Mouse (Mus musculus): ENCODE data around the gene Ccp110. TPM values are rescaled to one million over a fixed set of nuclear protein-coding genes. Genes with fewer than 3 reads are reported as not detected.

Gene Ccp110
- polyA plus RNA-seq, 1 experiment = 0.40 TPM

DNA sequence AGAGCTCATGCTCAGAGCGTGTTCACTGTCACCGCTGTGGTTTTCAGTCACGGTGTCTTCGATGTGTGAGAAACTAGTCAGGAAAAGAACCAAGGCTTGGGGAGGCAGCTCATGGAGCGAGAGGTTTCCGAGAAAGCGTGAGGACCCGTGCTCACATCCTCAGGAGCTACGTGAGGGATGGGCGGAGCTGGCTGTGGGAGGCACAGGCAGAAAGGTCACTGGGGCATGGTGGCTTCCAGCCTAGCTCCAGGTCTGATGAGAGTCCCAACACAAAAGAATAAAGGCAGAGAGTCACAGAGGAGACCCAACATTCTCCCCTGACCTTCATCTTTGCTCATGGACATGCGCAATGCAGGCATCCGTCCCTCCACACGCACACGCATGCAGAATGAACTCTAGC, 52.4 kb downstream of the Ccp110 start:
- TF ChIP-seq FLI1 (IDR thresholded peaks at IDR 0.05; ENCODE audit: low read length) = no peak
- TF ChIP-seq GATA1 (IDR thresholded peaks at IDR 0.05; ENCODE audit: borderline replicate concordance, low read length) = no peak
- Histone ChIP-seq H3K27me3 (replicated peaks) (no peaks in the 10 kb centered on the region), H3K36me3 (replicated peaks; ENCODE audit: low read length) (peaks cover 98% of the 10 kb centered on the region), H3K4me3 (replicated peaks) (no peak overlapping the region), H3K4me1 (peaks cover 5% of the 10 kb centered on the region), H3K9me3 (no peaks in the 10 kb centered on the region)

DNA sequence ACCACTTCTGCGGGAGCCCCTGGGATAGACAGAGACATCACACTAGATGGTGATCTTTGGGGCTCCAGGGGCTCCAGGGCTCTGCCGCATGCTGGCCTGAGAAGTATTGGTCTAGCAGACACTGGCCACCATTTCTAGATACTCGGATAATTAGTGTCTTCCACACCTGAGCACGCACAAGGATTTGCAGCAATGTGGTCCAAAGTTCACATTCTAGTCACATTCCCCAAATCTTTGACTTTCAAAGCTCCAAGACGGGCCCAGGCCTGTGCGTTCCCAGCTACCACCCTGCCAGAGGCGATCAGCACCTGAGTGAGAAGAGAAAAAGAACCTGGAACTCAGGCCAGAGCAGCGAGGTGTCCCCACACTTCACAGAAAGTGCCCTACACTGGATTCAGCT, 53.3 kb downstream of the Ccp110 start:
- peaks cover 97% of the 10 kb centered on the region for H3K36me3 ChIP-seq (replicated peaks; ENCODE audit: low read length)
- H3K9me3 ChIP-seq = no peaks in the 10 kb centered on the region
- H3K27me3 ChIP-seq (replicated peaks) = no peaks in the 10 kb centered on the region
- peaks cover 13% of the 10 kb centered on the region for H3K4me1 ChIP-seq
- TF ChIP-seq GATA1 (IDR thresholded peaks at IDR 0.05; ENCODE audit: borderline replicate concordance, low read length) (no peak), FLI1 (IDR thresholded peaks at IDR 0.05; ENCODE audit: low read length) (no peak)
- no peak overlapping the region for H3K4me3 ChIP-seq (replicated peaks)

DNA sequence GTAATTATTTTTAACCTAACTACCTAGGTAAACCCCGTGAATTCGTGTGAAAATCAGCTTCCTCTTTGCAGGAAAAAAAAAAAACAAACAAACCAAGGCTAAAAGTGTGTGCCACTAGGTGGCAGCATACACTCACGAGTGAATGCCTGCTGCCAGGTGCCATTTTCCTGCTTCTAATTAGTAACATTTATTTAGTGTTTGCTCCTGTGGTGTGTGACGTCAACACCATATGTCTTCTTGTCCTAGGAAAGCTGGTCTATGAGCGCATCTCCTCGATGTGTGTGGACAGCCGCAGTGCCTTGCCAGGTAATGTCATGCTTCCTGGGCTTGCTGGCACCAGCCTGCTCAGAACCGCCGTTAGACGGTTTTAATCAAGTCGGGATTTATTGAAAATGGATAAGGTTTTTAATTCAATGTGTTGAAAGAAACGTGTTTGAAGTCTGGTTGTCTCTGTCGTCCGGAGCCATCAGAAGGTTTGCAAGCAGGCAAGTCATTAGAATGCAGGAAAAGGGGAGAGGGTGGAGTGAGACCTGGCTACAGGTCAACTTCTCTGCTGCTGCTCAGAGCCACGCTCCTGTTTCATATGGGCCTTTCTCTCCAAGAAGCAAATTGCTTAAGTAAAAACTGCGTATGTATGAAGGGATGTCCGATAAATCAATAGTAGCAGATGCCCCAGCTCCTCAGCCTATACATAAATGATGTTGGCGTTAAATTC, 53.9 kb downstream of the Ccp110 start:
- Histone ChIP-seq H3K36me3 (replicated peaks; ENCODE audit: low read length) (peaks cover 96% of the 10 kb centered on the region), H3K4me3 (replicated peaks) (no peak overlapping the region), H3K9me3 (no peaks in the 10 kb centered on the region), H3K4me1 (peaks cover 18% of the 10 kb centered on the region), H3K27me3 (replicated peaks) (no peaks in the 10 kb centered on the region)
- TF ChIP-seq FLI1 (IDR thresholded peaks at IDR 0.05; ENCODE audit: low read length) (no peak), GATA1 (IDR thresholded peaks at IDR 0.05; ENCODE audit: borderline replicate concordance, low read length) (no peak)

DNA sequence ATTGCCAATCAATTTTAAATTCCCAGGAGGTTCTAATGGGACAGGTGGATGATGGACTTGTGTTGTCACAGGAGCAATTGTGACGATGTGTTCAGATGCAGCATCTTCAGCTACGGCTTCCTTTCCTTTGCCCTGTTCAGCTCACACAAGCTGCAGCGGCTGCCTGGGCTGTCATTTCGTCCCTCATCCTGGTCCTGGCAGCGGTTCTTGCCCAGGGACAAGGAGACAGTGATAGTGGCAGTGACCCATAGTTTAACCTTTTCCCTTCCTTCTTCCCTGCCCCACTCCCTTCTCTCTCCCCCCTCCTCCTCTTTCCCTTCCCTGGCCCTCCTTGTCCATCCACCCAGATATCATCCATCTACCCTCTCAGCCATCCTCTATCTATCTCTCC, 54.5 kb downstream of the Ccp110 start:
- H3K36me3 ChIP-seq (replicated peaks; ENCODE audit: low read length) = peaks cover 93% of the 10 kb centered on the region
- H3K27me3 ChIP-seq (replicated peaks) = no peaks in the 10 kb centered on the region
- no peaks in the 10 kb centered on the region for H3K9me3 ChIP-seq
- H3K4me3 ChIP-seq (replicated peaks) = no peak overlapping the region
- peaks cover 18% of the 10 kb centered on the region for H3K4me1 ChIP-seq
- no peak for TF ChIP-seq FLI1 (IDR thresholded peaks at IDR 0.05; ENCODE audit: low read length)
- TF ChIP-seq GATA1 (IDR thresholded peaks at IDR 0.05; ENCODE audit: borderline replicate concordance, low read length) = no peak

DNA sequence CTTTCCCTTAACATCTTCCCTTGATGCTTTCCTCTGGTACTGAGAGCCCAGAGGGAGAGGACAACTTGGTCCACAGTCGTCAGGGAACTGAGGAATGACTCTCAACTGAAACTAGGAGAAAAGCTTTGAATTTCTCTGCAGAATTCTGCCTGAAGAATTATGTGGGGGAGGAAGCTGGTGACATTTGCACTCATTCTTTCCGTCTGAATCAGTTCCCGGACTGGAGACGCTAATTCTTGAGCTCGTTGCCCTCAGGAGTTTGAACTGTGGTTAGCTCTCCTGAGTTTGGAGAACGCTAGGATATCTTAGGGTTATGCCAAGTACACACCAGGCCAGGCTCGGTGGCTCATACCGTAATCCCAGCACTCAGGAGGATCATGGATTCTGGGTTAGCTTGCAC, 56.9 kb downstream of the Ccp110 start:
- H3K36me3 ChIP-seq (replicated peaks; ENCODE audit: low read length) = peaks cover 93% of the 10 kb centered on the region
- H3K27me3 ChIP-seq (replicated peaks) = no peaks in the 10 kb centered on the region
- peaks cover 23% of the 10 kb centered on the region for H3K4me1 ChIP-seq
- H3K9me3 ChIP-seq = no peaks in the 10 kb centered on the region
- no peak overlapping the region for H3K4me3 ChIP-seq (replicated peaks)
- no peak for TF ChIP-seq GATA1 (IDR thresholded peaks at IDR 0.05; ENCODE audit: borderline replicate concordance, low read length)
- TF ChIP-seq FLI1 (IDR thresholded peaks at IDR 0.05; ENCODE audit: low read length) = no peak

DNA sequence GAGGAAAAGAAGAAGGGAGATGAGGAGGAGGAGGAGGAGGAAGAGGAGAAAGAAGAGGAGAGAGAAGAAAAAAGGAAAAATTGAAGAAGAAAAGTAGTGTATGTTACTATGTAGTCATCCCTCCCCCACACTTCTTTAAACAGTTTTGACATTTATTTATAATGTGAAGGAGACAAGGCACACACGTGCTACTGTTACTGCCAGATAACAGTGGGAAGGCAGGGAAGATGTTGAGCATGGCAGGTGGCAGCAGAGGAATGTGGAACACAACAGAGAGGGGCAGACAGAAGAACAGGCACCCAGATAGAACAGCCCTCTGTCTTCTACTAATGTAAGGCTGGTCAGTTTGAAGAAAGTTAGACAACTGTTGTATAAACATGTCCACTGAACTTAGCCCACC, 57.3 kb downstream of the Ccp110 start:
- no peaks in the 10 kb centered on the region for H3K27me3 ChIP-seq (replicated peaks)
- H3K4me1 ChIP-seq = peaks cover 25% of the 10 kb centered on the region
- H3K36me3 ChIP-seq (replicated peaks; ENCODE audit: low read length) = peaks cover 93% of the 10 kb centered on the region
- H3K9me3 ChIP-seq = no peaks in the 10 kb centered on the region
- no peak overlapping the region for H3K4me3 ChIP-seq (replicated peaks)
- TF ChIP-seq GATA1 (IDR thresholded peaks at IDR 0.05; ENCODE audit: borderline replicate concordance, low read length) (no peak), FLI1 (IDR thresholded peaks at IDR 0.05; ENCODE audit: low read length) (no peak)

DNA sequence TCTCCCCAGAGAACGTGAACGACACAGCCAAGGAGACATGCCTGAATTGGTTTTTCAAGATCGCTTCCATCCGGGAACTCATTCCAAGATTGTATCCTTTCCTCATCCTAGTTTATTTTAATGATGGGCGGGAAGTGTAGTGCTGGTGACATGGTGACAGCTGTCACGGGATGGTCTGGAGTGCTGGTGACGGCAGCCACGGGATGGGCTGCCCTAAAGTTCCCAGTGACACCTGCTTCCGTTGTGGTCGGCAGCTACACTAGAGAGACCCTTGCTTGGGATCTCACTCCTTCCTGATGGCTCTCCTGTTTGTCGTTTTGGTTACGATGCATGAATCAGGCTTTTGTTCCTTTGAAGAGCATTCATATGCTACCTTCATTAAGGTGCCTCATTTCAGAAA, 60.7 kb downstream of the Ccp110 start:
- H3K4me3 ChIP-seq (replicated peaks) = no peak overlapping the region
- H3K27me3 ChIP-seq (replicated peaks) = no peaks in the 10 kb centered on the region
- no peaks in the 10 kb centered on the region for H3K9me3 ChIP-seq
- H3K4me1 ChIP-seq = peaks cover 42% of the 10 kb centered on the region
- peaks cover 93% of the 10 kb centered on the region for H3K36me3 ChIP-seq (replicated peaks; ENCODE audit: low read length)
- TF ChIP-seq FLI1 (IDR thresholded peaks at IDR 0.05; ENCODE audit: low read length) = no peak

DNA sequence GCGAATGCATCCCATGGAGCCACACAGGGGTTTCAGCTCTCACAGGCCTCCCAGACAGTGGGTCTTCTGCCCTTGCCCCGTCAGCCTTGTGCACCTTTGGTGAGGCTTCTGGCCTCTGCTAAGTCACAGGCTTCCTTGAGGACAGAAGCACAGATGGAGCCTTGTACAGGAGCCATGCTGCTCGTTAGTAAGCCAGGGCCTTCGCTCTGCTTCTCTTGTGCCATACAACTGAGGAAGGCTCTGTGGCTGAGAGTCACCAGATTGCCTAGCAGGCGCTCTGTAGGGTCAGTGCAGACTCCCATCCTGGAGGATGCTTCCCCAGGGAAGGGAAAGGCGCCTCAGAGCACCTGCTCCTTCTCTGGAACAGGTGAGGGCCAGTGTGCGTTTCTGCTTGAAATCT, 63.6 kb downstream of the Ccp110 start:
- H3K9me3 ChIP-seq = no peaks in the 10 kb centered on the region
- no peaks in the 10 kb centered on the region for H3K27me3 ChIP-seq (replicated peaks)
- peaks cover 96% of the 10 kb centered on the region for H3K36me3 ChIP-seq (replicated peaks; ENCODE audit: low read length)
- TF ChIP-seq FLI1 (IDR thresholded peaks at IDR 0.05; ENCODE audit: low read length) (no peak), GATA1 (IDR thresholded peaks at IDR 0.05; ENCODE audit: borderline replicate concordance, low read length) (no peak)
- H3K4me3 ChIP-seq (replicated peaks) = no peak overlapping the region
- peaks cover 43% of the 10 kb centered on the region for H3K4me1 ChIP-seq

DNA sequence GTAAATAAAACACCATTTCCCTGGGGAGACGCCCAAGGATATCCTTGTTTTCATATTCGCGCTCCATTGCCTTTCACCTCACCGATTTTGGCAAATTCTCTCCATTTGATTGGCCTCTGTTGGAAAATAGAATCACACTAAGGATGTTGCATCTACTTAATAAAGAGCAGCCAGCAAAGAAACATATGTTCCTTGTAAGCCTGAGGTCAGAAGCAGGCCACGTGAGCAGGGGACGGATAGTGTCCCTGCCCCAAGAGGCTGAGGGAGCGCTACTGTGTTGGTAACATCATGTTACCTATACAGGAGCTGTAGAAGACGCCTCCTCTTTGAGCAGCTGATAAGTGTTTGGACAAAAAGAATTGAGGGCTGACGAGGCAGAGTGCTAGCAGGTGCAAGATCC, 64.1 kb downstream of the Ccp110 start:
- Histone ChIP-seq H3K4me3 (replicated peaks) (no peak overlapping the region), H3K4me1 (peaks cover 47% of the 10 kb centered on the region), H3K36me3 (replicated peaks; ENCODE audit: low read length) (peaks cover 99% of the 10 kb centered on the region), H3K27me3 (replicated peaks) (no peaks in the 10 kb centered on the region), H3K9me3 (no peaks in the 10 kb centered on the region)
- TF ChIP-seq FLI1 (IDR thresholded peaks at IDR 0.05; ENCODE audit: low read length) = no peak
- TF ChIP-seq GATA1 (IDR thresholded peaks at IDR 0.05; ENCODE audit: borderline replicate concordance, low read length) = no peak

DNA sequence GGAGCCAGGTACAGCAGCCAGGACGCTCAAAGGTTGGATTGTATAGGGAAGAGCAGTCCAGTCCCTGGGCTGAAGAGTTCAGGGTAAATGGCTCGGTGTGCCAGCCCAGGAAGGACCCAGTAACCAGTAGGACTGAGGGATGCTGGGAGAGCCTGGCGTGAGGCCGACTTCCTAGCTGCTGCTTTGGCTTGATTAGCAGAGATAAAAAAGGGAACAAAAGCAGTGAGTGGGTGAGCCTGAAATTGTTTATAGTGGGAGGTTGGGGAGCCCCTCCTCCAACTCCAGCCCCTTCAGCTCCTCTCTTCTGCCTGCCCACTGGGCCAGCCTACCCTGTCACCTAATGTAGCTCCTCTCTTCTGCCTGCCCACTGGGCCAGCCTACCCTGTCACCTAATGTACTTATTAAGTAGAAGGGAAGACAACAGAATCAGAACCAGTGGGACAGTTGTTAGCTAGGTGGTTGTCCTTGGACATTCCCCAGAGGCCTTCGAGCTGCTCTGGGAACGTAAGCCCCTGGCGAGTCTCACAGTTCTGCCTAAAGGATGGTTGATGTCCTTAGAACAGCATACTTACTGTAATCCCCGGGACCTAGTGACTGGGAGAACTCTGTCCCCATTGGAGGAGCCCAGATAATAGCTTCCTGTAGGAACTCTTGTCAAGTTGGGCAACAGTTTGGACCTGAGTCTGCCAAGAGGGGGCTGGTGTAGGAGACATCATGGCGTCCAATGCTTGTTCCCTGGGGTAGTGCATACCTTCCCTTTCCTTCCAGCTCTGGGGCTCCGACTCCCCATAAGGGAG, 65.4 kb downstream of the Ccp110 start:
- Histone ChIP-seq H3K4me1 (peaks cover 47% of the 10 kb centered on the region), H3K9me3 (no peaks in the 10 kb centered on the region), H3K27me3 (replicated peaks) (no peaks in the 10 kb centered on the region), H3K36me3 (replicated peaks; ENCODE audit: low read length) (peaks cover 100% of the 10 kb centered on the region), H3K4me3 (replicated peaks) (no peak overlapping the region)
- TF ChIP-seq GATA1 (IDR thresholded peaks at IDR 0.05; ENCODE audit: borderline replicate concordance, low read length) (no peak), FLI1 (IDR thresholded peaks at IDR 0.05; ENCODE audit: low read length) (no peak)

All from megakaryocyte, embryonic 14.5 days (primary cell).